Mouse (Mus musculus) right cerebral cortex, postnatal 14 days (tissue): ENCODE results near the gene Slc25a16.

ENCODE experiments used
- DNase-seq: peaks from one replicate; pipeline ENCODE4 v3.0.0; 2022

The Slc25a16 gene

DNA sequence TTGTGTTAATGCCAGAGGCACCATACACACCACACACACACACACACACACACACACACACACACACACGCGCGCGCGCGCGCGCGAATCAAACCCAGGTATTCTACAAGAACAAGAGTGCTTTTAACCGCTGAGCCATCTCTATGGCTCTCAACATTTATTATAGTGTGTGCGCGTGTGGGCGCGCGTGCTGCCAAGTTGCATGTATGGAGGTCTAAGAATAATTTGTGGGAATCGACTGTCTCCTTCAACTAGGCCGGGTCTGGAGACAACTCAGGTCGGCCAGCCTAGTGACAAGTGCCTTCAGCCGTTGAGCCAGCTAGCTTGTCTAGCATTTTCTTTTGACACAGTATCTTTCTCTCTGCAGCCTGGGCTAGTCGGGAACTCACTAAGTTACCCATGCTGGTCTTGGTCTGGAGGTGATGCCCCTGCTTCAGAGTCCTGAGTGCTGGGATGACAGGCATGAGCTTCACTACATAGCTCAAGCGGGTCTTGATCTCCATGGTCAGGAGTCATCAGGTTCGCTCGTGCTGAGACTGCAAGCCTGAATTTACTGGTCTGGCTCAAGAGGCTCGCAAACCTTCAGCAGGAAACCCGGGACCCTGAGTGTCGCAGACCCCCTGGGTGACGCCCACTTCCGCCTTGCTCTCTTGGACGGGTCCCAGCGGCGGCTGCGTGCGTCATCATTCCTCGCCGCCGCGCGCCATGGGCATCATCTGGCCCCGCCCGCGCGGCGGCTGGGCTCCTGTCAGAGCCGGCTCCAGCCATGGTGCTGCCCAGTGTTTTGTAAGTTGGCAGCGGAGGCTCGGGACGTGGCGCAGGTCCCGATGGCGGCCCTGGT is at the start of gene Slc25a16:
Gene Slc25a16, plus strand, starts transcription at position 709 of the 841 bp plus-strand sequence.
- DNase-seq: peak; percentile 92

DNA sequence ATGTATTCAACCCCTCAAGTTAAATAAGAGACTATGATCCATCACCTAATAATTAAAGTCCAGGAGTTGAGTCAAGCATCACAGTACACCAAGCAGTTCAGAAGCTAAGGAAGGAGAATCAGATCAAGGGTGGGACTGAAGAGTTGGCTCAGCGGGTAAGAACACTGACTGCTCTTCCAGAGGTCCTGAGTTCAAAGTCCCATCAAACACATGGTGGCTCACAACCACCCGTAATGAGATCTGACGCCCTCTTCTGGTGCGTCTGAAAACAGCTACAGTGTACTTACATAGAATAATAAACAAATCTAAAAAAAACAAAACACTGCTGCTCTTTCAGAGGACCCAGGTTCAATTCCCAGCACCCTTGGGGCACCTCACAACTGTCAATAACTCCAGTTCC is 45.6 kb upstream of the Slc25a16 start:
- no peak for DNase-seq

DNA sequence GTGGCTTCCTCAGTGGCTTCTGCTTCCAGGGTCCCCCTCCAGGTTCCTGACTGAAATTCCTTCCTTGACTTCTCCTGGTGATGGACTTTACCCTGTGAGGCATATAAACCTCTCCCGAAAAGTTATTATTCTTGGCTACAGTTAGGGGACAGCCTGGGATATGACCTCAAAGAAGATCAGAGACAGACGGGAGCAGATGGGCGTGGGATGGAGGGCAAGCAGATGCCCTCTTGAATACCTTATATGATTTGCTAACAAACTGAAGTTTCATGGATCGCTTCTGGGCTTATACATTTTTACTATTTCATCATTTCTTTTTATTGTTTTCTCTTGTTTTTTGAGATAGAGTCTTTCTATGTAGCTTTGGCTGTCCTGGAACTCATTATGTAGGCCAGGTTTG is 44.9 kb upstream of the Slc25a16 start:
- DNase-seq: no peak

DNA sequence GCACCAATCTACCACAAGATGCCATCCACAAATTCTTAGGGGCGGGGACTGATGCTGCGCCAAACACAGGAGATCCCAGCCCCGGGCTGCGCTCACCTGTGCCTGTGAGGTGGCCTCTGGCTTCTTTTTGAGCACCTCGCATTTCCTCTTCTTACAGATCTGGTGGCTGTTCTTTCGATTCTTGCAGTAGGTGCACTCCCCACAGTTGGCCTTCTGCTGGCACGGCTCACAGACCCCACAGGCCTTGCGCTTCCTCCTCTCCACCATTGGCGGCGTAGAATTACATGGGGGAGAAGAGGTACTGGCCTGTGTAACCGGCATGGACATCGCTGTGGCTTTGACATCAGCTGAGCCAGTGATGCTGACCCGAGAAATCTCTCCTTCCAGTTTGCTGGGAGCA is 42.4 kb upstream of the Slc25a16 start:
- no peak for DNase-seq

- no peak for DNase-seq
Observed at GRCm38 (mm10) chr10:62881211-62881610, 39.2 kb upstream of the Slc25a16 start.

DNA sequence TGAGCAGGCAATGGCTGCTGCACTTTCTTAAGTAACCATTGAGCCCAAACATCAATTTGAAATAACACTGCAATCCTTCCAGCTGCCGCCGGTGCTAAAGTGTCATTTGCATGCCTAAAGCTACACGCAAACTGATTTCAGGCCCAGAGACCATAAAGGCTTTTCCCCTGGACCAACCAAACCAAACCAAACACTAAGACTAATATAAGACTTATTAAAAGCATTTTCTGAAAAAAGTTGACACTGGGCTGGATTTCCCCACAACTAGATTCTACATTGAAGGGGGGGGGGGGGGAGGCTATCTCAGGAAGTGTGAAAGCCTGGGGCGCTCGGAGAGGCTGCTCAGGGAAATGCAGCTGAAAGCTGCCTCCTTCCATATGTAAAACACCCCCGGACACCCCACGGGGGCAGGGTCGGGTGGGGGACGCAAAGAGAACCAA is 36.5 kb upstream of the Slc25a16 start:
- DNase-seq: no peak

- DNase-seq: no peak
Observed at GRCm38 (mm10) chr10:62884517-62884916, 35.9 kb upstream of the Slc25a16 start.

GRCm38 (mm10) chr10:62885460-62885859 is 35.0 kb upstream of the Slc25a16 start:
- DNase-seq: no peak

- no peak for DNase-seq
Observed at GRCm38 (mm10) chr10:62885969-62886798, 34.2 kb upstream of the Slc25a16 start.

DNA sequence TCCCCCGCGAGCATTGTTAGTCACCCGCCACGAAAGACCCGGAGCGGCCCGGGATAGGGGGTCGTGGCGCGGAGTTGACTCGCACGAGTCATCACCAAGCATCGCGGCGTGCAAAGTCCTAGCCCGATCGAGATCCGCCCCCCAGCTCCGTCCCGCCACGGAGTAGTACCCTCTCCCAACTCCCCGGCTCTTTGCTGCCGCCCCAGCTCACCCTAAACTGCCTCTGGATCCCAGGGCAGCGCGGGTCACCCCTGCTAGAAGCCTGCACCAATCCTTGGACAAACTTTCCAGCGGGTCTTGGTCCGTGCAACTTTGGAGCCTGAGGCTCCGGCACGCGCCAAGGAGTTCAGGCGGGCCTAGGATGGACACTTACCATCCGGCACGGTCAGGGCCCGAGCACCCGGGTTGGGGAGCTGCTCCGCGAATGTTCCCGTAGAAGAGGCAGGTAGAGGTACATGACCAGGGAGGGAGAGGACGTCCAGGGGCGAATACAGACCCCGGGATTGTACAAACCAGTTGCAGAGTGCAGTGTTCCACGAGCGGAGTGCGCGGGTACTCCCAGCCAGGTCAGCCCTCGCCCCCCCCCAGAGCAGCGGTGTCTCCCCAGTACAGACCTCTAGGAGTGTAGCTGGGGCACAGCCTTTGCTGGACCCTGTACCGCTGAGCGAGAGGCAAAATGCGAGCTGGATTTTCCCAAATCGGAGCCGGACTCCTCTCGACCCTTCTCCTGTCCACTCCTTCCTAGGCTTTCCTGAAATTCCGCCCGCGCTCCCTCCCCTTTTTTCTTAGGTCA is 33.4 kb upstream of the Slc25a16 start:
- DNase-seq: no peak

- DNase-seq: no peak
Observed at GRCm38 (mm10) chr10:62891025-62891424, 29.4 kb upstream of the Slc25a16 start.

DNA sequence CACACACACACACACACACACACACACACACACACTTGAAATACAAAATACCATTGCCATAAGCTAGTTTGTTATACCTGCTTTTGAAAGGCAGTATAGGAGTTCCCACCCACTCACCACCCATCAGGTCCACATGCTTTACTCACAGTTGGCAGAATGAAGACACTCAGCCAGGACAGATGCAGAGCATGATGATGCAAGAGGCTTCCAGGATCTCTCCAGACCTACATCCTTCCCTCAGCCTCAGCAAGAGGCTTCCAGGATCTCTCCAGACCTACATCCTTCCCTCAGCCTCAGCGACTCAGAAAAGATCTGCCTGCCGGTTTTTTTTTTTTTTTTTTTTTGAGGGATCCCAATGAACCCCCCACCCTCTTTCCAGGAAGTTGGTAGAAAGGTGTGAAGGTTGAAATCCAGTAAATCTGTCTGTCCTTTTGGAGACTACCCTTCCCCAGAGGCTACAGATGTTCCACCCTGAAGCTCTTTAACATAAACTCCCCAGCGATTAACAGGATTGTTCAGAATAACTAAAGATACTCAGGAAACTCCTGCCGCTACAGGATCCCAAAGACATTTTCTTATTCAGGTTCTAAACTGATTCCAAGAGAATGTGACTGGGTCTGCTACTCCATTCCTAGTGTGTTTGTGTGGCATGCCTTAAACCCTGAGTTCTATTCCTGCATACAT is 27.7 kb upstream of the Slc25a16 start:
- no peak for DNase-seq

GRCm38 (mm10) chr10:62893356-62893884 is 27.0 kb upstream of the Slc25a16 start:
- DNase-seq: no peak

DNA sequence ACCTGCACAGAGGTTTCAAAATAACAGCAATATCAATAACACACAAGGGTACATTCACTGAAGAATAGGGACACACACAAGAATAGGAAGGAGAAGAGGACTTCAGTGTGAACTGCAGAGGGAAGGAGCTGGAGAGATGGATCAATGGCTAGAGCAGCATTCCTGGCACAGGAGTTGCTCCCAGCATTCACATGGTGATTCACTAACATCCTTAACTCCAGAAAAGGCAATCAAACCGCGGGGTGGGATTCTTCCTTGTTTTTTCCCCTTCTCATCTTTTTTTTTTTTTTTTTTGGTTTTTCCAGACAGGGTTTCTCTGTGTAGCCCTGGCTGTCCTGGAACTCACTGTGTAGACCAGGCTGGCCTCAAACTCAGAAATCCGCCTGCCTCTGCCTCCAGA is 26.0 kb upstream of the Slc25a16 start:
- no peak for DNase-seq

DNA sequence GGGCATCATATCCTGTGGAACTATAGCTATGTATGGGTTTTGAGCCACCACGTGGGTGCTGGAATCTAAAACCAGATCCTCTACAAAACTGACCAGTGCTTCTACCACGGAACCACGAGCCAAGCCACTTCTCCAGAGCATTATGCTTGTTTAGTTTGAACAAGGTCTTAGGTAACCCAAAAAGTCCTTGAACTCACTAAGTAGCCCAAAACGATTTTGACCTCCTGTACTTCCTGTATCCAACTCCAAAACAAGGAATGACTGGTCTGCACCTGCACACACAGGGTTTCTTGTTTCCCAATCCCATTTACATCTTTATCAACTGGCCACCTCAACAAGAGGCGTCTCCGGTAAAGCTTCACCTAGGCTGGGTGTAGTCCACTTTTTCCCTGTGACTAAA is 25.0 kb upstream of the Slc25a16 start:
- DNase-seq: no peak

DNA sequence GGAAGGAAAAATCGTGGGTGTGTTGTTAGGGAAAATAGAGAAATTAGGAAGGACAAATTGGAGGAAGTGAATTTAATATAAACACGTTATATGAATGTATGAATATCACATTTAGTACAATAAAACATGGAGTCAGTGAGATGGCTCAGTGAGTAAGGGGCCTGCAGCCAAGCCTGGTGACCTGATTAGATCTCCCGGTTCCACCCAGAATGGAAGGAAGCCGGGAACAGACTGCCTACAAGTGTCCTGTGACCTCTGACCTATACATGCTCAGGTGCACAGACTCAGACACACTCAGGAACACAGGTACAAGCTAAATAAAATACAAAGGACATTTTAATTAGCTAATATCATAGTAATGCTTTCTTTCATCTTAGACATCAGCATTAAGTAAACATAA is 24.4 kb upstream of the Slc25a16 start:
- DNase-seq: no peak

- no peak for DNase-seq
Observed at GRCm38 (mm10) chr10:62896774-62897173, 23.7 kb upstream of the Slc25a16 start.

DNA sequence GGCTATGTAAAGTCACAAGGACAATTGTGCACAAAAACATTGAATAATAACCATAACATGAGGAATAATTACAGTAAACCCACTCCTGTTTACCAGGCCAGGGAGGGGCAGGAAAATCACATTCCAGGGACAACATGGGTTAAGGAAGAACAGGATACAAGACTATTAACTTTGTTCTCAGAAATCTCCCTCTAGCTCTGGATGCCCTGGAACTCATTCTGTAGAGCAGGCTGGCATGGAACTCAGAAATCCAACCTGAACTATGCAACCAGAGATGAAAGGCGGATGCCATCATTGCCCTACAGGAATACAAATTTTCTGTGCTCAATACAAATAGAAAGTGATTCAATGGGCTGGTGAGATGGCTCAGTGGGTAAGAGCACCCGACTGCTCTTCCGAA is 23.0 kb upstream of the Slc25a16 start:
- no peak for DNase-seq

DNA sequence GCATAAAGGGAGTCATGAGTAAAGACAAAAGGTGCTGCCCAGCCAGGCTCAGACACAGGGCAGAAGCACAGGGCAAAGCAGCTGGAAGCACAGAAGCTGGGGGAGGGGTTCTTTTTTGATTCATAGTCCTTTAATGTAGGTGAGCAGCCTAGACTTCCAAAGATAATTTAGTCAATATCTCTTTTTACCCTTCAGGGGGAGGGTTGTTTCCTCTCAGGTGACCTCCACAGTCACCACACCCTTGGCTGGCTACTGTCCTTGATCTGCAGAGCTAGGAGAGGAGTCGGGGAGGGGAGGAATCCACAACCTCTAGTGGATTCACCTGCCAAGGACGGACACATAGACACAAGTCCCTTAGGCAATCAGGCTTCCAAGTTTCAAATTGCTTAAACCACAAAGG is 22.4 kb upstream of the Slc25a16 start:
- no peak for DNase-seq

GRCm38 (mm10) chr10:62900144-62900543 is 20.3 kb upstream of the Slc25a16 start:
- no peak for DNase-seq

- DNase-seq: no peak
Observed at GRCm38 (mm10) chr10:62901826-62902225, 18.6 kb upstream of the Slc25a16 start.

GRCm38 (mm10) chr10:62902829-62903228 is 17.6 kb upstream of the Slc25a16 start:
- no peak for DNase-seq
